Mouse (Mus musculus) bone marrow macrophage, adult 2 months (primary cell): Measurements from ENCODE around the gene Tcf12.

Source experiments
- CTCF ChIP-seq: IDR thresholded peaks from 2 replicates; pipeline ENCODE4 v1.5.1; 2012; ENCODE audit warnings: low read depth, mild to moderate bottlenecking, low read length, moderate library complexity
- POLR2A ChIP-seq: IDR thresholded peaks from 2 replicates; pipeline ENCODE4 v1.6.1; 2012; ENCODE audit warnings: mild to moderate bottlenecking, low read depth, low read length, borderline replicate concordance

DNA sequence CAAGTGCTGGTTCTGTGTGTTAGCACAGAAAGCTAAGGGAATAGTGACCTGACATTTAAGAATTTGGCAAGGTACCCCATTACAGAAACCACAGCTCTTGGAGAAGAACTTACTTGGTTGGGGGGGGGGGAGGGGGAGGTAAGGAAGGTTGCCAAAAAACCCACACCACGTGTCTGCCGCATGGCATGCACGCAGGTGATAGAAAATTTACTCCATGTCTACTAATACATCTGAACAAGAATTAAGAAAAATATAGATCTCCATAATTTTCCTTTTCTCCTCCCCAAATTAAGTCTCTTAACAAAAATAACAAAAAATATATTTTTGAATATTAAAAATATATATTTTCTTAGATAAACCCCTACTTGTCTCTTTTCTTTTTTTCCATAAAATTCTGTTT is 75.4 kb downstream of the Tcf12 start:
- TF ChIP-seq CTCF (no peak), POLR2A (no peak)
